Mouse (Mus musculus): ENCODE data around the gene Pde4a.

The Pde4a gene

GRCm38 (mm10) chr9:21149077-21149653 is 16.3 kb upstream of the Pde4a start:
- DNase-seq (ENCODE audit: low read depth, low spot score): no peak

- peak; percentile 80 for DNase-seq (ENCODE audit: low read depth, low spot score)
Observed at GRCm38 (mm10) chr9:21149654-21150419, 15.7 kb upstream of the Pde4a start, which contains the start of gene Cdc37. Cdc37 (minus strand) TSS chr9:21149982.

- no peak for DNase-seq (ENCODE audit: low read depth, low spot score)
Observed at GRCm38 (mm10) chr9:21152715-21153114, 12.8 kb upstream of the Pde4a start.

GRCm38 (mm10) chr9:21153331-21153730 is 12.2 kb upstream of the Pde4a start:
- no peak for DNase-seq (ENCODE audit: low read depth, low spot score)

- no peak for DNase-seq (ENCODE audit: low read depth, low spot score)
Observed at GRCm38 (mm10) chr9:21153833-21154232, 11.7 kb upstream of the Pde4a start.

GRCm38 (mm10) chr9:21154787-21155186 is 10.7 kb upstream of the Pde4a start:
- DNase-seq (ENCODE audit: low read depth, low spot score): no peak

- peak; percentile 64 for DNase-seq (ENCODE audit: low read depth, low spot score)
Observed at GRCm38 (mm10) chr9:21161209-21161909, 4.2 kb upstream of the Pde4a start.

GRCm38 (mm10) chr9:21163086-21164050 is 2.1 kb upstream of the Pde4a start:
- no peak for DNase-seq (ENCODE audit: low read depth, low spot score)

GRCm38 (mm10) chr9:21164072-21164471 is 1.4 kb upstream of the Pde4a start:
- DNase-seq (ENCODE audit: low read depth, low spot score): no peak

- DNase-seq (ENCODE audit: low read depth, low spot score): no peak
Observed at GRCm38 (mm10) chr9:21165952-21166451, 488 bp downstream of the Pde4a start.

- DNase-seq (ENCODE audit: low read depth, low spot score): no peak
Observed at GRCm38 (mm10) chr9:21166516-21166915, 1.0 kb downstream of the Pde4a start.

GRCm38 (mm10) chr9:21167140-21168097 is 1.9 kb downstream of the Pde4a start:
- DNase-seq (ENCODE audit: low read depth, low spot score): no peak

- DNase-seq (ENCODE audit: low read depth, low spot score): peak; percentile 60
Observed at GRCm38 (mm10) chr9:21168161-21169123, 2.9 kb downstream of the Pde4a start.

GRCm38 (mm10) chr9:21169157-21169556 is 3.6 kb downstream of the Pde4a start:
- DNase-seq (ENCODE audit: low read depth, low spot score): no peak

- DNase-seq (ENCODE audit: low read depth, low spot score): no peak
Observed at GRCm38 (mm10) chr9:21172364-21172763, 6.8 kb downstream of the Pde4a start.

- DNase-seq (ENCODE audit: low read depth, low spot score): peak; percentile 51
Observed at GRCm38 (mm10) chr9:21180402-21180801, 14.9 kb downstream of the Pde4a start.

GRCm38 (mm10) chr9:21180841-21181240 is 15.3 kb downstream of the Pde4a start:
- no peak for DNase-seq (ENCODE audit: low read depth, low spot score)

GRCm38 (mm10) chr9:21181421-21182220 is 16.1 kb downstream of the Pde4a start:
- DNase-seq (ENCODE audit: low read depth, low spot score): no peak

All from skeletal muscle tissue, adult 2 months (tissue).